Mouse (Mus musculus): ENCODE results near the gene Gm44790. TPM values are rescaled to one million over a fixed set of nuclear protein-coding genes. Genes with fewer than 3 reads are reported as not detected.
"Not testable (repeated sequence)": the region's sequence is repeated elsewhere in the genome, so short reads cannot be mapped to it uniquely, and the experiment has no call there.

Gene Gm44790
- polyA plus RNA-seq (2016; fragmentation: Nextera tagmentation; extraction: Ambion mirVana) = not detected in 2 replicates

DNA sequence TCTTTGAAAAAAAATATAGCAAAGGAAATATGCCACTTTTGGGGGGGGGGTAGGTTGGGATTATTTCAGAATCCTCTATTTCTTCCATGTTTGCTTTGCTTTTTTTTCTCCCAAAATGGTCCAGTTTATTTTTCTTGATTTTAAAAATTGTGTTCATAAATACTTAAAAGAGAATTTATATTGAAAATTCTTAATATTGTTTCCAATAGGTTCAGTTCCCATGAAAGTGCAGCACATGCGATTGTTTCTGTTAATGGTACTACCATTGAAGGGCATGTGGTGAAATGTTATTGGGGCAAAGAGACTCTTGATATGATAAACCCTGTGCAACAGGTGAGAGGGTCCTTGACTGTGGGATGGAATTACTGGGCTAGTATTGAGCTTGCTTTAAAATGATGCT, at the start of gene Gm44790:
Gene Gm44790, plus strand, starts transcription at position 301 of the 400 bp plus-strand sequence.
- H3K4me3 ChIP-seq = no peak within 1 kb of the TSS
- H3K27ac ChIP-seq = no peak within 1 kb of the TSS
- H3K4me2 ChIP-seq (replicated peaks) = no peak within 1 kb of the TSS
- no peak within 1 kb of the TSS for H3K9ac ChIP-seq
- 91% methylated on average over 1 of the region's 1 CpGs for WGBS
- no peak for ATAC-seq (ENCODE audit: insufficient number of reproducible peaks, insufficient read depth, low FRiP score, low TSS enrichment)
- no peaks in the 10 kb centered on the region for H3K4me1 ChIP-seq
- no peaks in the 10 kb centered on the region for H3K27me3 ChIP-seq
- H3K9me3 ChIP-seq = no peaks in the 10 kb centered on the region
- peaks cover 64% of the 10 kb centered on the region for H3K36me3 ChIP-seq

GRCm38 (mm10) chr6:86378341-86378740, 48.1 kb upstream of the Gm44790 start:
- ATAC-seq (ENCODE audit: insufficient number of reproducible peaks, insufficient read depth, low FRiP score, low TSS enrichment) = no peak
- no peaks in the 10 kb centered on the region for H3K9me3 ChIP-seq
- H3K4me3 ChIP-seq = no peak overlapping the region
- no peak overlapping the region for H3K9ac ChIP-seq
- peaks cover 40% of the 10 kb centered on the region for H3K36me3 ChIP-seq
- H3K4me2 ChIP-seq (replicated peaks) = no peak overlapping the region
- WGBS = 89% methylated on average over 3 of the region's 3 CpGs
- H3K27me3 ChIP-seq = no peaks in the 10 kb centered on the region
- H3K4me1 ChIP-seq = no peaks in the 10 kb centered on the region
- H3K27ac ChIP-seq = no peak overlapping the region

- H3K27ac ChIP-seq; H3K9me3 ChIP-seq; H3K4me1 ChIP-seq; ATAC-seq (ENCODE audit: insufficient number of reproducible peaks, insufficient read depth, low FRiP score, low TSS enrichment); H3K4me2 ChIP-seq (replicated peaks); H3K4me3 ChIP-seq; H3K27me3 ChIP-seq; H3K9ac ChIP-seq: not testable (repeated sequence)
- peaks cover 42% of the 10 kb centered on the region for H3K36me3 ChIP-seq
- WGBS = 72% methylated on average over 8 of the region's 8 CpGs
Observed at GRCm38 (mm10) chr6:86380112-86380511, 46.3 kb upstream of the Gm44790 start.

GRCm38 (mm10) chr6:86382551-86382950, 43.9 kb upstream of the Gm44790 start:
- Histone ChIP-seq H3K27me3 (no peaks in the 10 kb centered on the region), H3K9me3 (no peaks in the 10 kb centered on the region), H3K9ac (no peak overlapping the region), H3K36me3 (peaks cover 36% of the 10 kb centered on the region), H3K27ac (no peak overlapping the region), H3K4me1 (no peaks in the 10 kb centered on the region), H3K4me2 (replicated peaks) (no peak overlapping the region), H3K4me3 (no peak overlapping the region)
- no peak for ATAC-seq (ENCODE audit: insufficient number of reproducible peaks, insufficient read depth, low FRiP score, low TSS enrichment)

DNA sequence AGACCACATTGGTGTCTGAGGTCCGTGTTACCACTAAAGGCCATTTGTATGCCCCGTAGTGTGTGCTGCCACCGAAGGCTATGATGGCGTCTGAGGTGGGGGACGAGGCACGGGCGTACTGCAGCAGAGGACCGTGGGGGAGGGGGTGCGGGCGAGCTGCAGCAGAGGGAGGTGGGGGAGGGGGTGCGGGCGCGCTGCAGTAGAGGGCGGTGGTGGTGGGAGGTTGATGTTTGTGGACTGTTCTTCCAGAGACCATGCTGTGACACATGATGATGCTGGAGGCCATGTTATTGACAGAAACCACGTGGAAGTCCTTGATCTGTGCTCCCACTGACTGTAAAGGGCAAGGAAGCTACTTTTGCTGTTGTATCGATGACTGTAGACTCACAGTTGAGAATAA, 43.1 kb upstream of the Gm44790 start:
- no peaks in the 10 kb centered on the region for H3K4me1 ChIP-seq
- no peaks in the 10 kb centered on the region for H3K9me3 ChIP-seq
- H3K4me2 ChIP-seq (replicated peaks) = no peak overlapping the region
- ATAC-seq (ENCODE audit: insufficient number of reproducible peaks, insufficient read depth, low FRiP score, low TSS enrichment) = no peak
- 50% methylated on average over 16 of the region's 16 CpGs for WGBS
- H3K9ac ChIP-seq = no peak overlapping the region
- peaks cover 36% of the 10 kb centered on the region for H3K36me3 ChIP-seq
- H3K27ac ChIP-seq = no peak overlapping the region
- no peaks in the 10 kb centered on the region for H3K27me3 ChIP-seq
- H3K4me3 ChIP-seq = no peak overlapping the region

- Histone ChIP-seq H3K9ac (no peak overlapping the region), H3K4me3 (no peak overlapping the region), H3K27me3 (no peaks in the 10 kb centered on the region), H3K27ac (no peak overlapping the region), H3K4me1 (no peaks in the 10 kb centered on the region), H3K4me2 (replicated peaks) (no peak overlapping the region), H3K9me3 (no peaks in the 10 kb centered on the region), H3K36me3 (peaks cover 35% of the 10 kb centered on the region)
- 70% methylated on average over 4 of the region's 4 CpGs for WGBS
- no peak for ATAC-seq (ENCODE audit: insufficient number of reproducible peaks, insufficient read depth, low FRiP score, low TSS enrichment)
Observed at GRCm38 (mm10) chr6:86384692-86385091, 41.8 kb upstream of the Gm44790 start.

- H3K4me2 ChIP-seq (replicated peaks) = no peak overlapping the region
- no peak for ATAC-seq (ENCODE audit: insufficient number of reproducible peaks, insufficient read depth, low FRiP score, low TSS enrichment)
- H3K27me3 ChIP-seq = no peaks in the 10 kb centered on the region
- H3K27ac ChIP-seq = no peak overlapping the region
- H3K4me3 ChIP-seq = no peak overlapping the region
- no peaks in the 10 kb centered on the region for H3K9me3 ChIP-seq
- no peaks in the 10 kb centered on the region for H3K4me1 ChIP-seq
- 83% methylated on average over 5 of the region's 5 CpGs for WGBS
- H3K36me3 ChIP-seq = peaks cover 39% of the 10 kb centered on the region
- H3K9ac ChIP-seq = no peak overlapping the region
Observed at GRCm38 (mm10) chr6:86385362-86386104, 40.9 kb upstream of the Gm44790 start.

DNA sequence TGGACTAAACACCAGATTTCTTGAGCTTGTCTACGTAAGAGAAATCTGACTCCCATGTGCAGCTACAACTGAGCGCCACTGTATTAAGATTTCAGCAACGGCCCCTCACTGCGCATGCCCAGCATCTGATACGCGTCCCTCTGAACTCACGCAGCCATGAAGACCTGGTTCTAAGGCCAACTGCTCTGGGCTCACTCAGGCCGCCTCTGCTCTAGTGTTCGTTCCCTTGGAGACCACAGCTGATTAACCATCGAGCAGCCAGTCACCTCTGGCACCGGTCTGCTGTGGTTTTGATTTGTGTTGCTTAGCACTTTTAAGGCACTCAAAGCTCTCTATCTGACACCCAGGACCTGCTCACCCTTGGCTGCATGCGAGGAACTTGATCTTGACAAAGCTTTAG, 39.1 kb upstream of the Gm44790 start:
- Histone ChIP-seq H3K27ac (no peak overlapping the region), H3K9me3 (no peaks in the 10 kb centered on the region), H3K4me1 (no peaks in the 10 kb centered on the region), H3K4me2 (replicated peaks) (no peak overlapping the region), H3K4me3 (no peak overlapping the region), H3K36me3 (peaks cover 57% of the 10 kb centered on the region), H3K9ac (no peak overlapping the region), H3K27me3 (no peaks in the 10 kb centered on the region)
- ATAC-seq (ENCODE audit: insufficient number of reproducible peaks, insufficient read depth, low FRiP score, low TSS enrichment) = no peak
- WGBS = 84% methylated on average over 12 of the region's 12 CpGs

- no peak for ATAC-seq (ENCODE audit: insufficient number of reproducible peaks, insufficient read depth, low FRiP score, low TSS enrichment)
- H3K4me1 ChIP-seq = no peaks in the 10 kb centered on the region
Observed at GRCm38 (mm10) chr6:86388461-86388860, 38.0 kb upstream of the Gm44790 start.

DNA sequence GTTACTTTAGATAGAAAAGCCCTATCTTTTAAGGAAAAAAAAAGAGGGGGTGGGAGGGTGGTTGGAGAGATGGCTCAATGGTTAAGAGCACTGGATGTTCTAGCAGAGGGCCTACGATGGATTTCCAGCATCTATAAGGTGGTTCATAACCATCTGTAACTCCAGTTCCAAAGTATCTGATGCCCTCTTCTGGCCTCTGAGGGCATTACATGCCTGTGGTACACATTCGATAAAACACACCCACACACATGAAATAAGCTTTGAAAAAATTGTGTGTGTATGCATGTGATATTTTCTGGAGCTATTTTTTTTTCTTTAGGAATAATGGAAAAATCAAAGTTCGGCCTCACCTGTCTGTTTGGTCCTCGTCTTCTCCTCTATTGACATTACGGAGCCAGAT, 35.1 kb upstream of the Gm44790 start:
- ATAC-seq (ENCODE audit: insufficient number of reproducible peaks, insufficient read depth, low FRiP score, low TSS enrichment) = no peak
- 97% methylated on average over 5 of the region's 5 CpGs for whole genome bisulfite sequencing
- Histone ChIP-seq H3K9me3 (no peaks in the 10 kb centered on the region), H3K4me3 (no peak overlapping the region), H3K9ac (no peak overlapping the region), H3K27me3 (no peaks in the 10 kb centered on the region), H3K27ac (no peak overlapping the region), H3K4me2 (replicated peaks) (no peak overlapping the region), H3K36me3 (peaks cover 56% of the 10 kb centered on the region), H3K4me1 (peaks cover 15% of the 10 kb centered on the region)

More at GRCm38 (mm10) chr6:86388461-86388860, 38.0 kb upstream of the Gm44790 start:
- Histone ChIP-seq H3K9me3 (no peaks in the 10 kb centered on the region), H3K27ac (no peak overlapping the region), H3K36me3 (peaks cover 61% of the 10 kb centered on the region), H3K4me3 (no peak overlapping the region), H3K9ac (no peak overlapping the region), H3K27me3 (no peaks in the 10 kb centered on the region), H3K4me2 (replicated peaks) (no peak overlapping the region)
- WGBS = 86% methylated on average over 18 of the region's 18 CpGs

- Histone ChIP-seq H3K4me2 (replicated peaks) (no peak overlapping the region), H3K36me3 (peaks cover 46% of the 10 kb centered on the region), H3K9ac (no peak overlapping the region), H3K9me3 (no peaks in the 10 kb centered on the region), H3K4me1 (peaks cover 20% of the 10 kb centered on the region), H3K4me3 (no peak overlapping the region), H3K27me3 (no peaks in the 10 kb centered on the region), H3K27ac (no peak overlapping the region)
- ATAC-seq (ENCODE audit: insufficient number of reproducible peaks, insufficient read depth, low FRiP score, low TSS enrichment) = no peak
- WGBS = 92% methylated on average over 1 of the region's 1 CpGs
Observed at GRCm38 (mm10) chr6:86393187-86393586, 33.3 kb upstream of the Gm44790 start.

- no peak overlapping the region for H3K27ac ChIP-seq
- no peak overlapping the region for H3K4me2 ChIP-seq (replicated peaks)
- no peak overlapping the region for H3K4me3 ChIP-seq
- no peak for ATAC-seq (ENCODE audit: insufficient number of reproducible peaks, insufficient read depth, low FRiP score, low TSS enrichment)
- no peaks in the 10 kb centered on the region for H3K9me3 ChIP-seq
- H3K36me3 ChIP-seq = peaks cover 36% of the 10 kb centered on the region
- H3K4me1 ChIP-seq = peaks cover 20% of the 10 kb centered on the region
- no peak overlapping the region for H3K9ac ChIP-seq
- whole genome bisulfite sequencing = 87% methylated on average over 17 of the region's 17 CpGs
- no peaks in the 10 kb centered on the region for H3K27me3 ChIP-seq
Observed at GRCm38 (mm10) chr6:86394078-86394720, 32.3 kb upstream of the Gm44790 start.
